Mouse (Mus musculus): ENCODE results near the gene 9230112D13Rik. TPM values are rescaled to one million over a fixed set of nuclear protein-coding genes. Genes with fewer than 3 reads are reported as not detected.

Gene 9230112D13Rik
- polyA plus RNA-seq (2012; rRNA removed), result not detected in 2 replicates

DNA sequence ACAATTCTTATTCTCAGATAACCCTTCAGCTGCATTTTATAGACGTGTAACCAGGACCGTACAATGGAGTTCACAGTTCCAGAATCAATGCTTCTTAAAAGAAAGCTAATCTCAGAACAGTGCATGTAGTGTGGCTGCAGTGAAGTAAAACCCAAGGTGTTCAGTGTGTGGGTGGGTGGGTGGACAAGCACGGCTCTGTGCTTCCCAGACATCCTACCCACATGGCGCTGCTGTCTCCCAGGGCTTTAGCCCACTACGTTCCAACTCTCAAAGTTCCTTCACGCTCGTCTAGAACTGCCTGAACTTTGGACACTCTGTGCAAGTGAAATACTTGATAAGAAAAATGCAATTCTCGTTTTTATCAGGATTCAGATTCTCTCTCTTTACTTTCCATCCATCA lies at the start of gene 9230112D13Rik:
Gene 9230112D13Rik, minus strand, starts transcription at position 101 of the 400 bp plus-strand sequence.

DNA sequence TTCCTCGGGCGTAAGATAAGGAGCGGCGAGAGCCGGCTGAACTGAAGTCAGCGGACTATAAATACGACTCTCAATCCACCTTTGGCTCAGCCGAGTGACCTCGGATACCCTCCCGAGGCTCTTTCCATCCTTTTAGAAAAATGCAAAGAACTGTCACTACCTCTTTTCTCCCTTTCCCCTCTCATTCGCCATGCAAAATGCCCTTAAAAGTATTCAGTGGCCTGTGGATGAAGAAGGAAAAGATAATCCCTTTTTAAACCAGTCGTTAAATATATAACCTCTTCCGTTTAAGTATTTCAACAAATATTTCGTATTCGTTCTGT lies 19.3 kb downstream of the 9230112D13Rik start, which contains the start of gene Bmpr1a:
Gene Bmpr1a, minus strand, starts transcription at position 17 of the 323 bp plus-strand sequence.

Other genes starting within 250 kb of the 9230112D13Rik start
- 1.0 and 1.6 TPM in 2 replicates for gene Shld2, start 212.3 kb downstream of the 9230112D13Rik start, polyA plus RNA-seq (2012; rRNA removed)
- gene Glud1, start 212.1 kb downstream of the 9230112D13Rik start, polyA plus RNA-seq (2012; rRNA removed), result 81.8 and 96.5 TPM in 2 replicates
- gene Fam25c, start 167.4 kb downstream of the 9230112D13Rik start, polyA plus RNA-seq (2012; rRNA removed), result 0.44 TPM in 1 of 2 replicates, not detected in the other
- gene Sncg, start 148.0 kb downstream of the 9230112D13Rik start, polyA plus RNA-seq (2012; rRNA removed), result 16.8 and 17.8 TPM in 2 replicates
- 6.9 and 8.0 TPM in 2 replicates for gene Mmrn2, start 147.3 kb downstream of the 9230112D13Rik start, polyA plus RNA-seq (2012; rRNA removed)
- gene Bmpr1a, start 19.5 kb downstream of the 9230112D13Rik start, polyA plus RNA-seq (2012; rRNA removed), result 5.0 and 7.4 TPM in 2 replicates
- 11.0 and 12.8 TPM in 2 replicates for gene Ldb3, start 65.9 kb upstream of the 9230112D13Rik start, polyA plus RNA-seq (2012; rRNA removed)
- not detected in 2 replicates for gene Opn4, start 77.3 kb upstream of the 9230112D13Rik start, polyA plus RNA-seq (2012; rRNA removed)
- gene Wapl, start 151.1 kb upstream of the 9230112D13Rik start, polyA plus RNA-seq (2012; rRNA removed), result 5.8 and 6.9 TPM in 2 replicates

Measured in colon, adult 2 months (tissue).